Mouse (Mus musculus): ENCODE data around the gene Rasa3.

Rasa3 gene

DNA sequence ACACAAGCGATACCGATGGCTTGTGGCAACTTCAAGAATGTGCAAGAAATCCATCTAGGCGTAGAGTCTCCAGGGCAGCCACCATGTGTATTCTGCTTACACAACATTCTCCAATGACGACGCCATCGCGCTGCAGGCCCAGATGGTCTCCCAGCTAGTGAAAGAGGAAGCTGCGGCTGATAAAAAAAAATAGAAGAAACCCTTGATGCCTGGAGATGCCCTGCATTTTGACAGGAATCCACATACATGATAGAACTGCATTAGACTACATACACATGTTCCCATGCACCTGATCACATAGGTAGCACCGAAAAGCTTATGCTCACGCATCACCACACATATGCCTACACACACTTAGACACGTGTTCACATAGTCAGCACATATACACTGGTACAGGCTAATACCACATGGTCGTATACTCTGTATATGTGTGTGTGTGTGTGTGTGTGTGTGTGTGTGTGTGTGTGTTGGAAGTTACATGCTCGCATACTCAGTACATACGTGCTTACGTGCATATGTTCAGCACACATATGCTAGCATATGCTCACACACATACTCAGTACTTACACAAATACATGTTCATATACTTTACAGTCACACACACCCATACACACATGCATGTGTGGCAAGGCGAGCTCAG is 8.4 kb upstream of the Rasa3 start:
- no peak for DNase-seq (ENCODE audit: low spot score)

DNA sequence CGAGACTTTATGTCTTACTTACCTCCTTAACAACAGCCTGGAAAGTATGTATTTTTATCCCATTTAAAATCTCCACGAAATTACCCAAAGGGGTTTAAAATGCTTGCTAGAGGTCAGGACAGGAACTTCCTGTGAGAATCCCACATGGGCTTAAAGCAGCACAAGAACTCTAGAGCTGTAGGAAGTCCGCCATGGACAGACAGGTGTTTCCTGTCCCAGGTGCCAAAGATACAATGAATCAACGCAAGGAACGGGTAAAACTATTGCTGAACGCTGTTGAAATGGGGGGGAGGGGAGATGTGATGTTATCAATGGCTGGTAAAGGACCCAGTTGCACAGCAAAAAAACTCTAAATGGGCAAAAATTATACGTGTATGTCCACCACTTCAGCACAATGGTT is 6.7 kb upstream of the Rasa3 start:
- DNase-seq (ENCODE audit: low spot score), result no peak

DNA sequence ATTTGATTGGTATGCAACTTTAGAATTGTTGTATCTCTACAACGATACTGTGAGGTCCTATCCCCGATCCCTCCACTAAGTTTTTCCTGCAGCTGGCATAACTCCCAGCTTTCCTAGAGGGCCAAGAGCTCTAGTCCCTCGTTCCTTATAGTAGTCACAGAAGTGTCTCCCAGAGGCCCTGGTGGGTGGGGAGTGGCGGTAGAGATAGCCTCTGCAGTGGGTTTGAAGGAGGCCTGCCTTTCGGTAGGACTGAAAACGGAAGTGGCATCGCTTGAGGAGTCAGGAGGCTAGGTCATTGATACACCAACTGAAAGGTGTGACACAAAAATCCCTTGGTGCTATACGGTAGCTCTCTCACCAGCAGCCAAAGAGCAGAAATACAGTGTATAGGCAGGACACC is 779 bp upstream of the Rasa3 start:
- no peak for DNase-seq (ENCODE audit: low spot score)

DNA sequence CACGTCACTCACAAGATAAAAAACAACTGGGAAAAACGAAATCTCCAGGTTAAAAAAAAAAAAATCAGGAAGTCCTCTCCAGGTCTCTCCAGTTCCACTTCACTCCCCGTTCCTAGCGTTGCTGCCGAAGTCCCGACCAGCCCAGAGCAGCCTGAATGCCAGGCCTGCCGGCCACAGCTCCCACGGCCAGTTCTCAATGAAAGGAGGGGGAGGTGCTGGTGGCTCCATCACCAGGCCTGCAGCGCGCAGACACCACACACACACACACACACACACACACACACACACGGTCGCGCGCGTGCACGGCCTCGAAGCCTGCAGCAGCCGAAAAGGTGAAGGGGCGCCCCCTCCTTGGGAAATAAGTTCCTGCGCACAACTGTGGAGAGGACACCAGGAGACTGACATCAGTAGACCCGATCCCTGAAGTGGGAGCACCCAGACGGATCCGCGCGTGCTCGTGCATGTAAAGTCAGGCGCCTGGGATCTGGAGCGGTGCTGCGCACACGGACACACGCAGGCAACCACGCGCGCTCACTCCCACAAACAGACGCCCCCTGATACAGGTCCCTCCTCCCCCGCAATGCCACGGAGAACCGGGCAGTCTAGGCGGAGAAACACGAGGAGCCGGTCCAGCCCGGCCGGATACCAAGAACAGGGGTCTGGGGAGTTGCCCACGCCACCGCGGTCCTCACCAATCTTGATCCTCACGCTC is 546 bp downstream of the Rasa3 start:
- peak; percentile 76 for DNase-seq (ENCODE audit: low spot score)

DNA sequence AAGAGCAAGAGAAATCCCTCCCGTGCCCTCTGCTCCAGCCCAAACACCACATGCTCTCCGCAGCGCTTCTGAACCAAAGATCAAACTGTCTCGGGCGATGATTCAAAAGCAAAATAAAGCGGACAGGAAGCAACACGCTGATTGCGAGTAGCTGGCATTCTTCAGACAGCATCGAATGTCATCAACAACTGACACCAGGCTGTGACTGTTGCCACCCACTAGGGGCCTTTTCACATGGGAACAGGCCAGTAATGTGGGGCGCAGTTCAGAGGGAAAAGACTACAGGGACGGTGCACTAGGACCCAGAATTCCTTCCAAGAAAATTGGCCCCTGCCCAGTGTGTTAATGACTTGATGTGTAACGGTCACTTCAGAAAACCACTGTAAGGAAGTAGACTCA is 1.1 kb downstream of the Rasa3 start:
- peak; percentile 69 for DNase-seq (ENCODE audit: low spot score)

DNA sequence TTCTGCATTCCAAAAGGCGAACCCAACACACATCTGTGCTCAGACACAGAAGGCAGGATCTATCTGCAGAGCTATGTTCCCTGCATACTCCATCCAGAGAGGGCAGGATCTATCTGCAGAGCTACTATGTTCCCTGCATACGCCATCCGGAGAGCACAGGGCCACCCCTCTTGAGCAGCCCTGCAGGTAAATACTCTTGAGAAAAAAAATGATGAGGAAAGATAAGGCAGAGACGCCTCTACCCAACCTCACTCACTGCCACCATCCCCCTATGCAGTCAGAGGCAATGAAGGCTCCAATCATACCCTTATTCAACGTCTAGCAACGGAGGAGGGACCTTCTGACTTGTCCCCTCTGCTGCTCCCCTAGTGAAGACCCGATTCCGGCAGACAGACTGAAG is 1.9 kb downstream of the Rasa3 start:
- no peak for DNase-seq (ENCODE audit: low spot score)

DNA sequence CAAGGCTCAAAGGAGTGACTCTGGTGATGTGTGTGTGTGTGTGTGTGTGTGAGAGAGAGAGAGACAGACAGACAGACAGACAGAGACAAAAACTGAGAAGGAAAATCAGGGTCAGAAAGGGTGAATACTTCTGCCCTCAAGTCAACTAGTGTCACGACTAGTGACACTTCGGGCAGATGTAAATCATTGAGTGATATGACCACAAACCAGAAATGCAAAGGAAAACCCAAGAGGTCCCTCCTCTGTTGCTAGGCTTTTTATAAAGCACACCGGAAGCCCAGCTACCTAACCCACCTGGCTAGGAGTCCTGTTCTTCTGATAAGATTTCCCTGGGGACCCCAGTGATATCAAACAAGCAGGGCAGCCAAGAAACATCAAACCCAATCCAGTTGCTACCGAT is 2.3 kb downstream of the Rasa3 start:
- DNase-seq (ENCODE audit: low spot score), result no peak

DNA sequence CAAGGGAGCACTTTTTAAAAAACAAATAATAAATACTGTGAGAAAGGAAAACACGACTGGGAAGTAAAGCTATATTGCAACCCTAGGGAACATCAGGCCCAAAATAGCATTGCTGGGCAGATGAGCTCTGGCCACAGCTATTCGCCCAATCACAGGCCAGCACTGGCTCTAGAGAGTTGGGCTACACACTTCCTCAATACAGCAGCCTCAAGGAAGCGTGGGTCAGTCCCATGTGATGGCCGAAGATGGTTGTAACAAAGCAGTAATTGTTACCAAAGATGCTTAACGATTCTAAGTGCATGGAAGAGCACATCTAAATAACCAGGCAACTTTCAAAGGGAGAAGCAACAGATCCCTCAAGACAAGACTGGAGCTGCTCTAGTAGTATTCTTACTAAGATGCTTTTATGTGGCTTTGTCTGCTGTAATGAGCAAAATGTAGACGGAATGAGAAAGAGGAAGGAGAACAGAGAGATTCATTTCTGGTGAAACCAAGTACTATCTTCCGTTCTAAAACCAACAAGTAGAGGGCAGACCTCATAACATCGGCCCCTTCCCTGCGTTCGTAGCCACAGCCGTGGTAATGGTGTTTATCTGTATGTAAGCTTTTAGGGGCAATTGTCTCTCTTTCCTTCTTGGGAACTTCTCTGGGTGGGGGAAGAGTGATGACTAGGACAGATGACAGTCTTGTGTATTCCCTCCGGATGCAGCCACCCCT is 3.0 kb downstream of the Rasa3 start:
- DNase-seq (ENCODE audit: low spot score), result no peak

DNA sequence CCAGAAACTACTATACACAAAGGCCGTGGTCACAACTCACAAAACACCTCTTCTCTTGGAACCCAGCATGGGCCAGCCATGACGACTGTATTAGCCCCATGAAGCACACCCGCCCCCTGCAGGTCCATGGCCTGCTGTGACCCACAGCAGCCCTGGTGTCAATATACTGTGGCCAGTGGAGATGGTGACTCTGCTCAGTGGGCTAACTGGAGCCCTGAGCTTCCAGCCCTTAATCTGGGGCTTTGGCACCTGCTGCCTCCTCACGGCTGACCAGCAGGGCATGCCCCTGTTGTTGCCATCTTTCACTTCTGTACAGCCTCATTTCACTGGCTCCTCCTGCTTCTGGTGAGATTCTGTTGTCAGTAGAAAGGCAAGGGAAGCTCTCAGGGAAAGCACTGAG is 4.2 kb downstream of the Rasa3 start:
- no peak for DNase-seq (ENCODE audit: low spot score)

DNA sequence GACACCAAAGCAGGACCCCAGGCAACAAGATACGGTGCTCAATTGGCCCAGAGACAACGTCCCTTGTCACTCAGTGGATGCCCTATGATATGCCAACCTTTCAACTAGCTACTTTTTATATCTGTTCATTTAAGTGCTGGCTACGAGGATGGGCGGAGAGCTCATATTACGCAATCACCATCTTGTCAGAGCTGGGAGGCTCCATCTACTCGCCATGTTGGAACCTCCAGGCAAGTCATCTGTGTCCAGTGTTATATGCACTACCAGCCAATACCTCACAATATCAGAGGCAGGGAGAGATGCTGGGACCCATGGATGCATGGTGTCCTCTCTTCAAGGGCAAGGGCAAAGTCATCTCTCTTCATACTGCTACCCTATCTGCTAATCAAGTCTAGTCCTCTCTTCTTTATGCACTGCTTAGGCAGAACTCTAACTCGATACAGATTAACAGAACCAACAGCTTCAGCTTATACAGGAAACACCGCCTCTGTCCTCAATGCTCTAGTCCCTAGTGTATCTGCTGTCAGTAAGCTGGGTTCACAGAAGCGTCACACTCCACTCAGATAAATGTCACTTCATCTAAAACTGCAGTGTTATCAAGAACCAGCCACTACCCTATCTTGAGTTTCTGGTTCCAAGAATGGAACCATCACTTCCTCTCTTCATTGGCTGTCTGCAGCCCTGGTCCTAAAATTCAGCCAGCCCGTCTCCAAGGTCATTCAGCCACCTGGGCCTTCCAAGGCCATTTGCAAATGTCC is 6.0 kb downstream of the Rasa3 start:
- DNase-seq (ENCODE audit: low spot score), result no peak

DNA sequence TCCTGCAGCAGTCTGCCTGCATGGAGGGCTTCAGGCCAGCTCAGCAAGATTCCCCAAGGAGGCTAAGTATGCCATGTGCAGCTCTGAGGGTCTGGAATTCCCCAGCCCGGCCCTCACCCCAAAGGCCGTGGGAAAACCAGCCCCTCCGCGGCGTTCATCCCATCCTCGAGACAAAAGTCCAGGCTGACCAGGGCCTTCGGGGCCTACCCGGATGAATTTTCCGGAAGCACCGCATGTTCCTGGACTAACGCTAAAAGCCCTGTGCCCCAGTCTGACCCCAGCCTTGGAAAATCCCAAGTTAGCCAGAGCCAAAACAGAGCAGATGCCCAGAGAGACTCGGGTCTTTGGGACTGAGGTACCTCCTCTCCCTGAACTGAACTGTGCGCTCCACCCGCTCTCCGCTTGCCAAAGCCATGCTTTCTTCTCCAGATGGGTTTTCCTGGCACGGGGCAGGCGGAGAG is 7.4 kb downstream of the Rasa3 start:
- no peak for DNase-seq (ENCODE audit: low spot score)

DNA sequence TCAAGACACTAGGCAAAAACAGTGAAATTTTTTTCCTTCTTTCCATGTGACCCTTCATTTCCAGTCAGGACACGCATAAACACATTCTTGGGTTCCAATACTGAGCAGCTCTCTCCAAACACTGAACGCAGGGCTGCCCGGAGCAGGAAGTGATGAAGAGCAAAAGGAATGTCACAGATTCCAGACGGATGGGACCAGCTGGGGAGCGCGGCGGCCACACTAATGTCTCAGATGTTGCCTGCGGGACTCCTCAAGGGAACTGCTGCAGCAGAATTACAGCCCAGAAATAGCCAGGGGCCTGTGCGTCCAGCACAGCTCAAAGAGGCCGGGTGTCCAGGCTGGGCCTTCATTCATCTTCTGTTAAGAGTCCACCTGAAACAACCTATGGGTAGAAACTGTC is 9.0 kb downstream of the Rasa3 start:
- peak; percentile 73 for DNase-seq (ENCODE audit: low spot score)

DNA sequence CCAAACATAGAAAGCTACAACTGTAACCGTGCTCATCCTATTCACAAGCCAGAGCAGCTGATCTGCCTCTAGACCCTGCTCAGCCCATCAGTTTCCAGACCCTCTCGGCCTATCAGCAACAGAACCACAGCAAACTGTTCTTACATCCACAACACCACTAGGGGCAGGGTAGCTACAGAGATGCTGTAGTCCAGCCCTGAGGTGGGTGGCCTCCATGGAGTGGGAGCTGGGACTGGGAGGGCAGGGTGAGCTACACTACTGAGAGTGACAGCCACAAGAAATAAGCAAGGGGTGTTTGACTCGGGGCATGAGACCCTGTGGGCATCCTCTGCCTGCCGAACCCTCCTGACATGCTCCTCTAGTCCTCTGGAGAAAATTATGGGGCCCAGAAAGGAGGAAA is 9.5 kb downstream of the Rasa3 start:
- DNase-seq (ENCODE audit: low spot score), result peak; percentile 70

DNA sequence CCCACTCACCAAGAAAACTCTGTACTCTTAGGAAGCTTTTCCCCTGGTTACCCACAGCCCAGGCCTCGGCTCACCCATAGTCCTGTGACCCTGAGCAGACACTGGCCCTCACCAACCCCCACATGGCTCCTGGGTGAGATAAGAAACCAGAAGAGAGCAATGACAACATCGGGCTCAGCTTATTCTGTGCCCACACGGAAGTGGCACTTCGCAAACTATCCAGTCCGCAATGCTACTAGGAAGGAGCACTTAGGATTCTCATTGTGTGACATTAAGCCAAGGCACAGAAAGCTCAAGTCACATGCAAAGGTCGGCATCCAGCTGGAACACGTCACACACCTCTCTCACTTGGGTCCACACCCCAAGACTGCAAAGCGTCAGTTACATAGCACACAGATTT is 11.5 kb downstream of the Rasa3 start:
- DNase-seq (ENCODE audit: low spot score), result no peak

DNA sequence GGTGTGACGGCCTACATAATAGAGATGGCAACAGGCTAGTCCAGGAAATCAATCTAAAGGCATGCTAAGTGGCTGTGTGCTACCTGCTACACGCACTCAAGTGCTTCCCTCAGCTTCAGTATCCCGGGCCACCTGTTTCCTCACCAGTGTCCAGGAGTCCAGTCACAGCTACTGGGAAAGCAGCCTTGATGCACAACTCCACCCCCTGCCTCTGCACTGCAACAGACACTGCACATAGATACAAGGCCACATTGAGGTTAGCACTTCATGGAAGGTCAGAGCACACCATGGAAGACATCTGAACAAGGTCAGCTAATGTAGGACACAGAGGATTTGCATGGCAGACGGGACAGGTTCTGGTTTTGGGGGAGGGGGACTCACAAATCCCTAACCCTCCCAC is 11.9 kb downstream of the Rasa3 start:
- no peak for DNase-seq (ENCODE audit: low spot score)

DNA sequence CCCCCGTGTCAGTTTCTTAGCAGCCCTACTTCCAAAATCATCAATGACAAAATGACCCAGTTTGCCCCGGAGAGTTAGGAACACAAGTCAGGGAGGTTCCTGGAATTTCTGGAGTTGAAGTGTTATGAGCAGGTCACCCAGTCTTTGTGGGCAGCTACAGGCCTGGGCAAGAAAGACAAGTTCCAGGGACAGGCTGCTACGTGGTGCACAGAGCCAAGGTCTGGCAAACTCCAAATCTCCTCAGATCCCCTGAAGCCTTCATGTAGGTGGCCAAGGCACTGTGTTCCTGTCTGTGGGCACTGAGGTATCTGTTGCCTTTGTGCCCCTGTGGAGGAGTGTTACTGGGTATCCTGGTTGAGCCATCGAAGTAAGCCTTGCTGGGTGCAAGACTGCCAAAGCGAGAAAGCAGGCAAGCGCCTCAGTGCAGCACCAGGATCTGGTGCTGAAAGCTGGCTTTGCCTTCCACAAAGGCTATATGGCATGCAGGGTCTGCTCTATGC is 12.6 kb downstream of the Rasa3 start:
- no peak for DNase-seq (ENCODE audit: low spot score)

DNA sequence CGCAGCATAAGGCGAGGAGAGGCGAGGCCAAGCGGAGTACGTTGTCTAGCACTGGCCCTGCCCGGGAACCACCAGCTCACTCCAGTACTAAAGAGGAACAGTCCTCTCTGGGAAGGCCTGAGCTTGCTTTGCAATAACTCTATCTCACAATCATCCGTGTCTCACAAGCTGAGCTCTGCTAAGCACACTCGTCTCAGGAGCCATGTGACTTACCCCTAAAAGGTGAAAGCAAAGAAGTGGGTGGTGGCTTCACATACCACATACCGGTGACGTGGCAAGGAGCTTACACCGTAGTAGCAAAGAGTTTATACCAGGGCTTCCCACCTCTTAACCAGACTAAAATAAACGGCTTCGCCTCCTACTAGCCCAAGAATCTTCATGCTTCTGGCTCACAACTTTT is 17.1 kb downstream of the Rasa3 start:
- no peak for DNase-seq (ENCODE audit: low spot score)

DNA sequence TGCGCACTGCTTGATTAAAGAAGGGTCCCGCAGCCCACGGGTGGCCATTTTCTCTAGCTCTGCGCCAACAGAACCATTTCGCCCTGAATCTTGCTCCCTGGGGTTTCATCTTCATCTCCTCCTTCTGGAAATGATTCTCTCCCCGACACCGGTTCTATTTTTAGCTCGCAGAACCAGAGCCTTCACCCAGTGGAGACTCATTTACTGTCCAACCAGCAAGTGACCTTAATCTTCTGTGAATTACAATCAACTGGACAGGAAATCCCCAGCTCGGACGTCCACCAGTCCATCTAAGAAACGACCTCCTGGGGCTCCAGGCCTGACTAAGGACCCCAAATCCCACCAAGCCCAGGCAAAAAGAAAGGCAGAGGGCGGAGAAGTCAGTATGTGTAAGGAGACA is 19.9 kb downstream of the Rasa3 start:
- DNase-seq (ENCODE audit: low spot score), result no peak

DNA sequence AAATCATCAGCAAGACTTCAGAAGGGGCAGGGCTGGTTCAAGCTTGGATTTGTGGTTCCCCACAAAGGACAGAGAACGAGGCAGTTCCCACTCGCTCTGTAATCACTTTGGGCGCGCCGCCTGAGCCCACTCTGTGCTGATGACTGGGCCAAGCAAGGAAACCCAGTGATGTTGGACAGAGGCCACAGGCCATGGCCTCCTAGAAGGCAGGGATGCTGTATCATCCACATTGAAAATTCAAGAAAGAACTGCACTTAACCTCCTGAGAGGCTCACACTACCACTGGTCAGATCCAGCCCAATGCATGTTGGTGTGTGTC is 22.4 kb downstream of the Rasa3 start:
- no peak for DNase-seq (ENCODE audit: low spot score)

DNA sequence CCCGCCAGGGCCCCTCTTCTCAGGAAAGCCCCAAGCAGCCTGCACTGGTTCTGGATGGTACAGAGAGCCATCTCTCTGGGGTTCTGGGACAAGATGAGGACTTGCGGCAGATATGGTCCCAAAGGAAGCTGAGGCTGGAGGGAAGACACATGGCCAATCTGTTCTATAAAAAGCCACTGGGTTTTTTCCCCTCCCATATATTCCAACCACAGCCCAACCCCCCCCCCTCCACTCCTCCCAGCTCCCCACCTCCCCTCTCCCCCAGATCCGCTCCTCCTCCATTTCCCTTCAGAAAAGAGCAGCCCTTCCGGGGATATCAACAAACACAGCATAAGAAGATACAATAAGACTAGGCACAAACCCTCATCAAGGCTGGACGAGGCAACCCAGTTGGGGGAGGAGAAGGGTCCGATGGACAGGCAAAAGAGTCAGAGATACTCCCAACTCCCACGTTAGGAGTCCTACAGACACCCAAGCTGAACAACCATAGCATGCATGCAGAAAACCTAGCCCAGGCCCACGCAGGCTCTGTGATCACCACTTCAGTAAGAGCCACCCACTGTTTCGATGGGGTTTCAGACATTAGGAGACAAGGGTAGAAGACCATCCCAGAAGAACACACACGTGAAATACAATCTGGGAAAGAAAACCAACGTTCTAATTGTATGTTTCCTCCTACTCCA is 22.9 kb downstream of the Rasa3 start:
- DNase-seq (ENCODE audit: low spot score), result no peak

DNA sequence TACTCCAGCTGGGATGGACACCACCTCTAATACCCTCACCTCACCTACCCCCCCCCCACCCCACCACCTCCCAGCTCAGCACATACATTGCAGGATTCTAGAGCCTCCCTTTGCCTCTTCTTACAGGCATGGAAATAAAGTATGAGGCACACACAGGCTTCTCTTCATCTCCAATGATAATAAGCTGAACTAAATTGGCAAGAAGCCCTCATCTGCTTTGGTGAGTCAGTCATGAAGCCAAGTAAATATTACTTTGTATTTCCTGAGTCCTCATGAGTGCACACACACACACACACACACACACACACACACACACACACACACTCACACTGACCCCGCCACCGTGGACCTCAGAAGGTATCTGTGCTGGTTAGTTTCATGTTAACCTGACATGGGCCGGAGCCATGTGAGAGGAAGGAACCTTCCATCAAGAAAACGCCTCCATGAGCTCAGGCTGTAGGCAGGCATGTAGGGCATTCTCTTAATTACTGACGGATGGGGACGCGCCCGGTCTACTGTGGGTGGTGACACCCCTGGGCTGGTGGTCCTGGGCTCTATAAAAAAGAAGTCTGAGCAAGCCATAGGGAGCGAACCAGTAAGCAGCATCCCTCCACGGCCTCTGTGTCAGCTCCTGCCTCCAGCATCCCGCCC is 26.7 kb downstream of the Rasa3 start:
- no peak for DNase-seq (ENCODE audit: low spot score)

DNA sequence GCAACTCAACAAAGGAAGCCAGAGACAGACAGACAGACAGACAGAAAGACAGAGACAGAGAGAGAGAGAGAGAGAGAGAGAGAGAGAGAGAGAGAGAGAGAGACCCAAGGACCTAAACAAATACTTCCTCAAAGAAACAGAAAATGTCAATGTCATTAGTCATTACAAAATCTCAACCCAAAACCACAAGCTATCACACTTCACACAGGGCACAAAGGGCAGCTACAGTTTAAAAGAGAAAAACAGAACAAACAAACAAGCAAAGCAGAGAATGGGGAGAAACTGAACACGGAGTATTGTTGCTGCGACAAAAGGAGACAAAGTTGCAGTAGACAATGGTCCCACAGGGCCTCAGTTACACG is 28.3 kb downstream of the Rasa3 start:
- DNase-seq (ENCODE audit: low spot score), result no peak

Data from embryo, embryonic 10 days (tissue).